Mouse (Mus musculus): ENCODE measurements around the gene Lmln. TPM values are rescaled to one million over a fixed set of nuclear protein-coding genes. Genes with fewer than 3 reads are reported as not detected.
"Not testable (repeated sequence)": the region's sequence is repeated elsewhere in the genome, so short reads cannot be mapped to it uniquely, and the experiment has no call there.

The Lmln gene
- 10 to 100 TPM; 11.7 to 13.5 TPM for total RNA-seq (2021)

DNA sequence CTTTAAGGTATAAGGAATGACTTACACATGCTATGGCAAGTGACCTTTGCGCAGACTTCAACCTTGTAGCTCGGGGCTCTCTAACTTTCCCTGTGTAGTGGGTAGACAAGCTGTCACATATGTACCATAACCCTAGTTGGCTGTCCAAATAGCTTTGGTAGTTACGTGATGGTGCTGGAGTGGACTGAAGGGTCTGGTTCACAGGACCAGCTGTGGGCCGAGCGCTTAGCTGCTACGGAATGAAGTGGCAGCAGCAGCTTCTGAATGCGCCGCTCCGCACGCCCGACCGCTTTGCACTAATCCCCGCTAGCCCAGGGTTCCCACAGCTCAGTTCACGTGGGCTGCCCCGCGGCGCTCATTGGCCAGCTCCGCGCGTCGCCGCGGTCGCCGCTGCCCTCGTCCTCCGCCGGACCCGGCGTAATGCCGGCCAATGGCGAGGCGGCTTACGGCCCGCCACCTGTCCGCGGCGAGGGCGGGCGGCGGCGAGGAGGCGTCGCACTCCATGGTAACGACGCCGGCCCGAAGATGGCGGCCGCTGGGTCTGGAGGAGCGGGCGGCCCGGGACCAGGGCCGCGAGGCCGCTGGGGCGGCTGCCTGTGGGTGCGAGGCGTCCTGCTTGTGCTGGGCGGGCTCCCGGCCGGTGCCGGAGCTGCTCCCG, at the start of gene Lmln:
Lmln (plus strand) TSS at position 498 of the 658 bp plus-strand sequence.
- DNase-seq (ENCODE audit: low spot score in 2 of 2) = peak; percentile 90 to 95
- intact Hi-C loops (cut with DNase I) = loop anchor here (2.0 to 5.0 kb wide), 2 partner anchors 95 to 117 kb away; no protein-coding TSS in a partner anchor

DNA sequence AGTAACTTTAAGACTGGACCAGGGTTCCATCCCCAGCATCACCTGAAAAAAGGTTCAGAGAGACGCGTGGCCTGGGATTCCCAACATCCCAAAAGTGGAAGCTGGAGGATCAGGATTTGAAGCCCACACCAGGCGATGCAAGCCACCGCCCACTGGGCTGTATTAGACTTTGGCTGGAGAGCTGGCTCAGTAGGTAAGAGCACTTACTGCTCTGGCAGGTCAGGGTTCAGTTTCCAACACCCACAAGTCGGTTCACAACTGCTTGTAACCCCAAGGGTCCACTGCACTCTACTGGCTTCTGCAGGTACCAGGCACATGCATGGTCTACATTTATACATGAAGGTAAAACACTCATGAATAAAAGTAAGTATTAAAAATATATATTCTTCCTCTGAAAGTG, 48.5 kb upstream of the Lmln start:
- no peak for DNase-seq (ENCODE audit: low spot score in 2 of 2)
- intact Hi-C loops (cut with DNase I) = no loop called here

DNA sequence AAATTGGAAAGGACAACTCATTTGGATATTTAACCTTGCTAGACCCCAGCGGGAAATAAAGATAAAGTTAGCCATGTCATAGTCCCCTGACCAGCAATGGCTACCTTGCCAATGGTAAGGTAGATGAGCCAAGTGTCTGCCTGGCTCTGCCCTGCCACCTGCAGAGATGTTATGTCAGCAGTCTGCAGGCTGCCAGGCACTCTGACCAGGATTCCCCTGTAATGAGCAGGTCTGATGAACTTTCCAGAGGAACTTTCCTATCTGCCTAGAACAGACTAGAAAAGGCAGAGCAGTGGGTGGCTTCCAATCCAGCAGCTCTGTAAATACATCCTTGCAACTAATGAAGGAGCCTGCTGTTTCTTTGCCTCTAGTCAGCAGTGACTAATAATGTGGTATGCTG, 47.4 kb upstream of the Lmln start:
- intact Hi-C loops (cut with DNase I) = no loop called here

DNA sequence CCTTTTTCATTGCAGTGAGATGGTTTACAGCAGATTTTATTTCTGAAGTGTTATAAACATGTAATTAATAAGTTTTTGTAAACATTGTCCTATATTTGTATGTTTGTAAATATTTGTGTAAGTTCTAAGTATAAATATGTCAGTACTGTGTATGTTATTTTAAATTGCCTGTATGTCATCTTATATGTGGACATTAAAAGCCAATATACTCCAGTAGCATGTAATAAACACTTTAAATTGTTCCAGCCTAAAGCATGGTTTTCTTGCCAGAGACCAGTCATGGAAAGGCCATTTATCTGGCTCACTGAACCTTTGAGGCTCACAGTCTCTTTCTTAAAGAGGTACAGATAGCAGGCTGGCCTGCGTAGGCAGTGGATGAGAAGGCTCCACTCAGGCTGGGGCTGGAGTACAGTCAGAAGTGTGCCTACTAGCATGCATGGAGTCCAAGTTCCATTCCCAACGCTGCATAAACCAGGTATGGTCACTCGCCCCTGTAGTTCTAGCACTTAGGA, 46.9 kb upstream of the Lmln start:
- intact Hi-C loops (cut with DNase I) = no loop called here
- no peak for DNase-seq (ENCODE audit: low spot score in 2 of 2)

More for the DNA sequence above, 47.4 kb upstream of the Lmln start:
- DNase-seq (ENCODE audit: low spot score in 2 of 2) = no peak

DNA sequence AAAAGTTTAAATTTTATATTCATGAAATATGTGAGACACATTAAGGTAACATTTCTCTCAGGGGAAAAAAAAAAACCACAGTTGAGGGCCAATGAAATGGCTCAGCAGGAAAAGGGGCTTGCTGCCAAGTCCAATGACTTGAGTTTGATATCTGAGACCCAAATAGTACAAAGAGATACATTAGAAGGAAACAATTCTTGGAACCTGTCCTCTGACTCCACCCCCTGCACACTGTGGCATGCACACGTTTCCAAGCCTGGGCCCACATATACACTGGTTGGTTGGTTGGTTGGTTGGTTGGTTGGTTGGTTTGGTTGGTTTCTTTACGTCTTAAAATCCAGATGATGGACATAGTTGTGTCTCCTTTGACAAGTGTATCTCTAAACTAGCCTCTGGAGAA, 46.3 kb upstream of the Lmln start:
- intact Hi-C loops (cut with DNase I) = no loop called here
- DNase-seq (ENCODE audit: low spot score in 2 of 2) = no peak

DNA sequence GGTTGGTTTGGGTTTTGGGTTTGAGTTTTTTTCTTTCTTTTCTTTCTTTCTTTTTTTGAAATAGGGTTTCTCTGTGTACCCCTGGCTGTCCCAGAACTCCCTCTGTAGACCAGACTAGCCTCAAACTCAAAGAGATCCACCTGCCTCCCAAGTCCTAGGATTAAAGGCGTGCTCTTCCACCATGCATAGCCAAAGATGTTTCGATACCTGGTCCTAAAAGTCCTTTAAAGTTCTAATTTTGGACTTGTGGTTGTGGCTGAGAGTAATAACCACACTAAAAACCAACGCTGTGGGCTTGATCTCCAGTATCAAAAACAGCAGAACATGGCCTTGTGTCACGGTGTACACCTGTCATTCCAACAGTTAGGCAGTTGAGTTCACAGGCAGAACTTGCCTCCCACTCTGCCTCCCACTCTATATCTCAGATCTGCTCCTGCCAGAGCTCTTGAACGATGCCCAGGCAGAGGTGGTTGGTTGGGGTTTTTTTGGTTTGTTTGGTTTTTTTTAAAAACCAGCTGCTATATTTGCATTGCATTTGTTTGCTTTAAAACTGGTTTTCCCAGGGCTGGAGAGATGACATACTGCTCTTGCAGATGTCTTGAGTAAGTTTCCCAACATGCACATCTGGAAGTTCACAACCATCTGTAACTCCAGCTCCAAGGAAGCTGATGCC, 44.5 kb upstream of the Lmln start:
- DNase-seq (ENCODE audit: low spot score in 2 of 2) = peak in 1 of 2 experiments; percentile 52
- intact Hi-C loops (cut with DNase I) = no loop called here

DNA sequence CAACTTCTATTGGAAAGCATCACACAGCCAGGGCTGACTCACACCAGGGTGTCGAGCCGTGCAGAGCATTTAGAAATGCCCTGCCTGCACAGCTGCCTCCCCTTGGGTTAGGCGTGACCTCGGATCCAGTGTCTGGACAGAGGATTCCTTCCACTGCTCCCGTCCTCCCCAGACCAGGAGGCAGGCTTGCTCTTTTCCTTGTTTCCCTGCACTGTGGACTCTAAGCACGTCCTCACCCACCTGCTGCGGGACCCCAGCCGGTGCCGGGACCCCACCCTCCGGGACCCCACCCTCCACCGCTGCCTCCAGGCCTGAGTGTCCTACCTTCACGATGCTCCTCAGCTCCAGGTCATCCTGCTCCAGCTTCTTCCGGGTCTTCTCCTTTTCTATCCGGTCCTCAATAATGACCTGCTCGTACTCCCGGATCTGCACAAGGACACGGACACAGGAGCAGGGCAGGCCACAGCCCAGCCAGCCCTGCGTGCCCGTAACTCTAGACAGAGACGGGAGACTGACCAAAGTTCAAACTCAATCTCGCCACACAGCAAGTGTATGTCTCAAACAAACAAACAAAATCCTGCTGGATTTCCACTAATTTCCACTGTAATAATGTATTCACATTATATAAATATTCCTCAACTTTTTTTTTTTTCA, 43.1 kb upstream of the Lmln start:
- DNase-seq (ENCODE audit: low spot score in 2 of 2) = no peak
- intact Hi-C loops (cut with DNase I) = no loop called here

DNA sequence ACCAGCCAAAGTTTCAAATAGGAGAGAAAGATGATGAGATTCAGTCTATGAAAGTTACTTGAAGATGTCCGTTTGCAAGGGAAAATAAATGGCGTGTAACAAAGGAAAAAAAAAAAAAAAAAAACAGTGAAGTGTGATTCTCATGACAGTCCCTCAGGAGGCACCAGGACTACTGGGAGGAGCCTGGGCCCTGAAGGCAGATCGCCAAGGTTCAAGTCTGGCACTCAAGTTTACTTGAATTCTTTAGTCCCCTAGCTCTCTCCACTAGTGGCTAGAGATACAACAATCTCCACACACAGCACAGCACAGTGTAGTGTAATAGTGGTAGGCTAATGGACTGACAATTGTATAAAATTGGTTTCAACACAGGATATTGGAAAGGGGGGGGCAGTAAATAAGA, 40.9 kb upstream of the Lmln start:
- DNase-seq (ENCODE audit: low spot score in 2 of 2) = no peak
- intact Hi-C loops (cut with DNase I) = loop anchor here (5.0 kb wide), 1 partner anchor 136 kb away; no protein-coding TSS in a partner anchor

DNA sequence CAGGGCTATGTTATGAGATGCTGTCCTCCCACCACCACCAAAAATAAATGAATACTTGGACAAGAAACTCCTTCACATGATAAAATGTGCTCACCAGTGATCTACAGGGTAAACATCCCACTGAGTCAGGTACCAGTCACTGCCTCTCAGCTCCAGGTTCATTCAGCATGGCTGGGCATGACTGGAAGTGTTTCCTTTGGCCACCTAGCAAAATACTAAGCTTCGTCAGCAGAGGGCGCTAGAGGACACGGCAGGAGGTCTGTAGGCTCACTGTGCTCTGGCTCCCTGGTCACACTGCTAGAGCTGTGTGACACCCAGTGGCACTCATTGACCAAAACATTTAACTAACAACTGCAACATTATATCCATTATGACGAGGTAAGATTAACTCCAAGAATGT, 38.6 kb upstream of the Lmln start:
- peak; percentile 77 to 87 for DNase-seq (ENCODE audit: low spot score in 2 of 2)
- intact Hi-C loops (cut with DNase I) = loop anchor here (5.0 kb wide), 1 partner anchor 134 kb away; no protein-coding TSS in a partner anchor

DNA sequence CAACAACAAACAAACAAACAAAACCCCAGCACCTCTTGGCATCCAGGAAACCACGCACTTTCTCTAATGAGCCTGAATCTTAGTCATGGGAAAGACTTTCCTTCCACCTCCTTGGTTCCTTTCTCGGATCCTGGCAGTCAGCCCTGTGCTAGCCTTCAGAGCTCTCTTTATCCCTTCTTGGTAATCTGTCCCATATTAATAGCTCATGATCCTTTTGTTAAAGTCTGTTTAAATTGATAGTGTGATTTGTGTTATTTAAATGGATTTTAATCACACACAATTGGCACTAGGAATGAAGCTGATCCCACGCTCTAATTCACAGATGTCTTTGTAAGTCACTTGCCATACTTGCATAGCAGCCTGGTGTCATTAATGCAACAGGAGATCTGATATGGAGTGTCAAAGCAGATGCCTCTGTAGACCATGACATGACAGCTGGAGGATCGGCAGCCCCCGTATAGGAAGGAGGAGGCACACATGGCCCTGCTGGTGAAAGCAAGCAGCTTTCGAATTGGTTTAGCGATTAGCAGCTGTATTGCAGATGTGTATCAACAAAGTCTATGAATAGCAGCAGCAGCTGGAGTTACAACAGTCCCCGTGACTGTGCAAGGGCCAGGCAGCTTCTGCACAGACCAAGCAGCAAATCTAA, 37.7 kb upstream of the Lmln start:
- no peak for DNase-seq (ENCODE audit: low spot score in 2 of 2)
- intact Hi-C loops (cut with DNase I) = loop anchor here (5.0 kb wide), 1 partner anchor 133 kb away; no protein-coding TSS in a partner anchor

DNA sequence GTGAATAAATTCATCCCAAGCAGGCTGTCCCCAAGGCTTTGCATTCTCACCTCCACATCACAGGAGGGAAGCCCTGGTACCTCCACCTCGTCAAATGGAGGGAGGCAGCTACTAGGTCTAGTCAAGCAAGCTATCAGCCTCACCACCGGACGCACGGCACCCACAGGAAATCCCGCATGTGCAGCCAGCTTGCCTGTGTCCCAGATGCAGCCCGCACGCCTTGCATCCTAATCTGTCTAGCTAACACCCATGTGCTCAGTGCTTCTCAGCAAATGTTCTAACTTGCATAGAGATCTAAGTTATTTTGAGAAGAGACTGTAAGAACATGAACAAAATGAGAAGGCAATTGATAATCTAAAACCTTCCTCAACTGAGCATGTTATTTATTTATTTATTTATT, 36.0 kb upstream of the Lmln start:
- intact Hi-C loops (cut with DNase I) = no loop called here
- peak in 1 of 2 experiments; percentile 62 for DNase-seq (ENCODE audit: low spot score in 2 of 2)

DNA sequence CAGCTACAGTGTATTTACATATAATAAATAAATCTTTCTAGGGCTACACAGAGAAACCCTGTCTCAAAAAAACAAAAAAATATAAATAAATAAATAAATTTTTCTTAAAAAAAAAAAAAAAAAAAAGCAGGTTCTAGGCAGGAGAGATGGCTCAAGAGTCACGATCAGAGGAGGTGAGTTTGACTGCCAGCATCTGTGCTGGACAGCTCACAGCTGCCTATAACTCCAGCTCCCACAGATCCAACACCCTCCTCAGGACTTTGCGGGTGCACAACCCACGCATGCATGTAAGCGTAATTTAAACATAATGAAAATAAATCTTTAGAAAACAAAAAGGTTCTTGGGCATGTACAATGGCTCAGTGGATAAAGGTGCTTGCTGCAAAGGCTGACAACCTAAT, 26.3 kb upstream of the Lmln start:
- DNase-seq (ENCODE audit: low spot score in 2 of 2) = no peak
- intact Hi-C loops (cut with DNase I) = no loop called here

DNA sequence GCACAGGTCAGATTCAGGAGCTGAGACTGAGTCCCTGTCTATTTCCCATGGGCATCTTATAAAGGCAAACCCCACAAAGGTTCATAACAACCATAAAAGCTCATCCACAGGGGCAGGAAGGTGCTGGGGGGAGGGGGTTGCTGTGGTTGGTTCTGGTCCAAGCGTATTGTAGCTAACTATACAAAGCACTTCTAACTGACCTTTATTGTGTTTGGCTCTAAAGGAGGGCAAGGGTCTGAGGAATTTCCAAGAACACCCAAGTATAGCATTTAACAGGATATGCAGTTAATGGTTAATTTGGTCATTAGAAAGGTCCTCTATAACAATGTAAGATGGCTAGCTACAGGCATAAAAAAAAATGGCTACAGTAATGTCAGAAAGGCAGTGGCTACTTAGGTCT, 19.6 kb upstream of the Lmln start:
- intact Hi-C loops (cut with DNase I) = loop anchor here (10.0 kb wide), 1 partner anchor 228 kb away; the partner anchor contains the start of gene Smbd1
- DNase-seq (ENCODE audit: low spot score in 2 of 2) = no peak

DNA sequence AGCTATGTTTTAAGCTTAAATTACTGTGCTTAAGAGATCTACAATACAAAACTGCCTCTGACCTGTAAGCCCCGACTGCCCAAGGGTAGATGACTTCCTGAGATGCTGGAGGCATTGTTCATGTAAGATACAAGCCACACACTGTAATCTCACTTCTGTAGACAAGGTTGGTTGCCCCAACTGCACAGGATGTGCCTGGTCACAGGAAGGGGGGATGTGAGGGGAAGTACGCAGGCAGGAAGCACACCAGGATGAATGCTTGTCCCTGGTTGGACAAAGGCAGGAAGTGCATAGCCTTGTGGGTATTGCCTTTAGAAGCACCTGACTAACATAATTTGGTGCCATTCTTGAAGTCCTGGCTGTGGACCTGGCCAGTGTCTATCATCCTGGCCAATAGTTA, 19.1 kb upstream of the Lmln start:
- DNase-seq (ENCODE audit: low spot score in 2 of 2) = no peak
- intact Hi-C loops (cut with DNase I) = loop anchor here (10.0 kb wide), 1 partner anchor 228 kb away; the partner anchor contains the start of gene Smbd1

DNA sequence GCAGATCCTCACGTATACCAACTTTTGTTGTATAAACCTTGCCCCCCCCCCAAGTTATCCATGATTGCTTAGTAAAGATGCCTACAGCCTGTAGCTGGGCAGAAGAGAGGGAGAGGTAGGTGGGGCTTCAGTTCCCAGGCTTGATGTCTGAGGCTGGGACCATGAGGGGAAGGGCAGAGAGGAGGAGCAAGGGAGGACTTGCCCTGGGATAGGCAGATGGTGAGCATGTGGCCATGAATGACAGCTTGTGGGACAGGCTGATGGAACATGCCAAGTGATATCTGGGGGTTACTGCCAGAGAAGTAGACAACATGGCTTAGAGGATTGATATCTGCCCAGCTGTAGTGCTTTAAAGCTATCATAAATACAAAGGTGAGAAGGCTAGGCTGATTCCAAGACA, 14.3 kb upstream of the Lmln start:
- DNase-seq (ENCODE audit: low spot score in 2 of 2) = no peak
- intact Hi-C loops (cut with DNase I) = loop anchor here (10.0 kb wide), 1 partner anchor 233 kb away; the partner anchor contains the start of gene Smbd1

DNA sequence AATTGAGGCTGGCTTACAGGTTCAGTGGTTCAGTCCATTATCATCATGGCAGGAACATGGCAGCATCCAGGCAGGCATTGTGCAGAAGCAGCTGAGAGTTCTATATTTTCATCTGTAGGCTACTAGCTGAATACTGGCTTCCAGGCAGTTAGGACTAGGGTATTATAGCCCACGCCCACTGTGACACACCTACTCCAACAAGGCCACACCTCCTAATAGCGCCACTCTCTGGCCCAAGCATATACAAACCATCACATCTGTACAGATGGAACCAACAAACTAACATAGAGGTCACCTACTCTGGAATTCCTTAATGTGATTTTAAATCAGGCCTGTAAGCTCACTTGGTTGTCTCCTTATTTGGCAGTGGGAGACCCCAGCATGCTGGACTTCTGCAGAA, 13.6 kb upstream of the Lmln start:
- intact Hi-C loops (cut with DNase I) = loop anchor here (10.0 kb wide), 1 partner anchor 234 kb away; the partner anchor contains the start of gene Smbd1
- no peak for DNase-seq (ENCODE audit: low spot score in 2 of 2)

DNA sequence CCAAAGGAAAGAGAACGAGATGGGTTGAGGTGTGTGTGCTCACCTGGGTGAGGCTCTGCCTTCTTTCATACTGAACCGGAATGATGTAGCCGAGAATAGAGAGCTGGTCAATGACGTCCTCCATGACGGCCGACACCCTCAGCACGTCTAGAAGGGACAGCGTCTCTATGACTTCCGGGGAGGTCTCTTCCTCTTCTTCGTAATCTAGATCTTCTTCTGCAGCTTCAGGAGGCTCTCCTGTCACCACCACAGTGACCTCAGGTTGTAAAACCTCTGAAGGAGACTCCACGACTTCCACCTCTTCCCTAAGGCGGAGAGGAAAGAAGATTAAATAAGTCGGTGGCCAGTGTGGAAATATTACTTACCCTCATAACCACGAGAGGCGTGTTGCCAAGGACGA, 12.5 kb upstream of the Lmln start:
- no peak for DNase-seq (ENCODE audit: low spot score in 2 of 2)
- intact Hi-C loops (cut with DNase I) = loop anchor here (10.0 kb wide), 1 partner anchor 235 kb away; the partner anchor contains the start of gene Smbd1

DNA sequence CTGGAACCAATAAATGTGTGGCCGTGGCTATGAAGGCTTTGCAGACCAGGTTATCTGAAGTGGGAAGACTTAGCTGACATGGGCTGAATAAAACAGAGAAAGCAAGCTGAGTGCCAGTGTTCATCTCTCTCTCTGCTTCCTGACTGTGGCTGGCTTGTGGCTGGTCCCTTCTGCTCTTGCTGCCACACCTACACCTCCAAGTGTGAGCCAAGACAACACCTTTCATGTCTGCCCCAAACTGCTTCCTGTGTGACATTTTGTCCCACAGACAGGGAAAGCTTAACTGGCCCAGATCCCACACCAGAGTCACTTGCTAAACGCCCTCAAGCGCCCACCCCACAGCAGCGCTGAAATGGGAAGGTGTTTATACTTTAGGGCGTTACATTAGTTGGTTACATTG, 9.2 kb upstream of the Lmln start:
- no peak for DNase-seq (ENCODE audit: low spot score in 2 of 2)
- intact Hi-C loops (cut with DNase I) = no loop called here

DNA sequence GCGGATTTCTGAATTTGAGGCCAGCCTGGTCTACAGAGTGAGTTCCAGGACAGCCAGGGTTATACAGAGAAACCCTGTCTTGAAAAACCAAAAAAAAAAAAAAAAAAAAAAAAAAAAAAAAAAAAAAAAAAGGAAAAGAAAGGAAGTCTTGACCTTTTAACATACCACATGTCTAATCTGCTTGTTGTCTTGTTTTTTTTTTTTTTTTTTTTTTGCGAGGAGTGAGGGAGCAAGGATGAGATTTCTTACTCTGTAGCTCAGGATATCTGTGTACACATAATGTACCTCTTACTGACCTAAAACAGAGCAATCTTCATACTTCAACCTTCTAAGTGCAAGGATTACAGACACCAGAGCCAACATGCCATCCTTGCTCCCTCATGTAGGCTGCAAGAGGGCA, 7.4 kb upstream of the Lmln start:
- intact Hi-C loops (cut with DNase I); DNase-seq (ENCODE audit: low spot score in 2 of 2): not testable (repeated sequence)

DNA sequence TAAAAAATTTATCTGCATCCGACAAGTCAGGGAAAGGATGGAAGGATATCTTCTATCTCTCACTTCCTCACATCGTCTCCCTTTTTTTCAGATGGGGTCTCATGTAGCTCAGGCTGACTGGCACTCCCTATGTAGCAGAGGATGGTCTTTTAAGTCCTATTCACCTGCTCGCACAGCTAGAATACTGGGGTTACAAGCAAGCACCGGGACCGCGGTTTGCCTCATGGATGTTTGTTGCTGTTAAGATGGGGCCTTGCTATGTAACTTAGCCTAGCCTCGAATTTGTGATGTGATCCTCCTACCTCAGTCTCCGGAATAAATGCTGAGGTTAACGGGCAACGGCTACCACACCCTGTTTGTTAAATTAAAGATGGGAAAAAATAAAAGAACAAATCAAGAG, 6.7 kb upstream of the Lmln start:
- no peak for DNase-seq (ENCODE audit: low spot score in 2 of 2)
- intact Hi-C loops (cut with DNase I) = no loop called here
